Mouse (Mus musculus): ENCODE results near the gene Rbfox2.

- no peak for TF ChIP-seq CTCF (IDR thresholded peaks at IDR 0.05; ENCODE audit: low read depth)
- TF ChIP-seq EP300 (IDR thresholded peaks at IDR 0.05; ENCODE audit: low read depth) = no peak
Observed at GRCm38 (mm10) chr15:77239564-77239963, 67.2 kb downstream of the Rbfox2 start.

Data from liver, embryonic 14.5 days (tissue).